Mouse (Mus musculus): Measurements from ENCODE around the gene Lrmda. TPM values are rescaled to one million over a fixed set of nuclear protein-coding genes. Genes with fewer than 3 reads are reported as not detected.

Lrmda gene
- total RNA-seq, 2 experiments from 2014 or later: 6.8 to 9.1 TPM

DNA sequence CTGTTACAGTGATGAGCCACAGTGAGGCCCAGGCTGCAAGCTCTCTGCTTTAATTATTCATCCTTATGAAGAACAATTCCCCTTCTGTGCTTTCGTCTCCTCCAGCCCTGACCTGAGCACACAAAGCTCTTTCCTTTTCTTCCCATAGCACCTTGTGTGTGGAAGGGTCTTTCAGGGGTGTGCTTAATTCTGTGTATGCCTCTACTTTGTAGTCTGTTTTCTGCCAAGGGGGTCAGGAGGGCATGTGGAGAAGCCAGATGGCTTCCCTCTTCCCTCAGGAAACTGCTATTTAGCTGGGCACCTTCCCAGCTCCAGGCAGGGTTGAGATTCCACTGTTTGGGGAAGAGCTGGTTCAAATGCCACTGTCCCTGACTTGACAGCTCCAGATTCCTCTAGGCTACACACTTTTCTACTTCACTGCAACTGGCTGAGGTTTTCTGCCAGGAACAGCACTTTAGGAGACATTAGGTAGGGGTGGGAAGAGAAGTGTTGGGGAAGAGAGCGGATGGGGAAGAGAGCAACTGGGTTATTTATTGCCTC is 995.3 kb downstream of the Lrmda start:
- no peak for DNase-seq (ENCODE audit: low spot score in 2 of 2)

DNA sequence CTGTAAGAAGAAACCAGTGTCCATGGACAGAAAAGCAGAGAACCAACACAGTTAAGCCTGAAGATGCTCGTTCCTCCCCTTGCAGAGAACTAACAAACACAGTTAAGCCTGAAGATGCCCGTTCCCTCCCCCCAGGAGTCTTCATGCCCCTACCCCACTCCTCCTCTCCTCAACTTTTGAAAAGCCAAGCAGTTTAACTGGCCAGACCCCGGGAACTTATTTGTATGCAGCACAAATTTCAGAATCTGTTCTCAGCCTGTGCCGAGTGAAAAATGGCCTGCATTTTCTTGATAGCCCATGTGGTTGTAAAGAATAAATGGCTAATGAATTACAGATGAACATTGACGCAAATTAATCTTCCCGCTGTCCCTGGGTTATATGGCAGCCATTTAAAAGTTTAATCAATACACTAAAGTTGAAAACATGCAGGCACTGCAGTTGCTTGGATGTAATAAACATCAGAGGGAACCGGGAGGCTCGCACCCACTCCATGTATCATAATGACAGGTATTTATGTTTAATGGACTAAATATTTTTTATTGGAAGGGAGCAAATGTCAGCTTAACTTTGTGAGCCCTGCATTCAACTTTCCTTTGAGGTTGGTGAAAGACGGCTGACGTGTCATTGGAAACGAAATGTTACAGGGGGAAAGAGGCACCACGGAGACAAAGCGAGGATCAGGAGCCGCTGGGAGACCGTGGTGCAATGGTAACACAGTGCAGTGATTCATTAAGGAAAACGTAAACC is 996.0 kb downstream of the Lrmda start:
- no peak for DNase-seq (ENCODE audit: low spot score in 2 of 2)

DNA sequence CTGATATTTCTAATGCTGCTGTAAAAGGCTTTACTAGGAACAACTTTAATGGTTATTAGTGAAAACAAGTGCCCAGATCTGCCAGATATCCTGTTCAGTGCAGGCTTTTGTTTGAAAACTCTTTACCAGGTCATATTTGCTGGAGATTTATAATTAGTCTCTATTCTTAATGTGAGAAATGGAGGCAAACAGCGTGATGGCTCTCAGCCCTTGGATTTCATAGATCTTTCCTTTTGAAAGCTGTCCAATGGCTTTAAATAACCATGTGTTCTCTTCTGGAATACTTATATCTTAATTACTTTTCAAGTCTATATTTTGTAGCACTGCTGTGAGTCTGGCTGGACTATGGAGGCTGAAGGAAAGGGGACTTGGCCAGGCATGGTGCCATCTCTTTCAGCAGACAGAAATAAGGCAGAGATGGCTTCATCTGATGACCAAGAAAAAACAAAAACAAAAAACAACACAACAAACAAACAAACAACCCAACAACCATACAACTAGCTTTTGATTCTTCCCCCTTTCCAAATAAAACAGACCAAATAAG is 996.6 kb downstream of the Lrmda start:
- DNase-seq (ENCODE audit: low spot score in 2 of 2): no peak

DNA sequence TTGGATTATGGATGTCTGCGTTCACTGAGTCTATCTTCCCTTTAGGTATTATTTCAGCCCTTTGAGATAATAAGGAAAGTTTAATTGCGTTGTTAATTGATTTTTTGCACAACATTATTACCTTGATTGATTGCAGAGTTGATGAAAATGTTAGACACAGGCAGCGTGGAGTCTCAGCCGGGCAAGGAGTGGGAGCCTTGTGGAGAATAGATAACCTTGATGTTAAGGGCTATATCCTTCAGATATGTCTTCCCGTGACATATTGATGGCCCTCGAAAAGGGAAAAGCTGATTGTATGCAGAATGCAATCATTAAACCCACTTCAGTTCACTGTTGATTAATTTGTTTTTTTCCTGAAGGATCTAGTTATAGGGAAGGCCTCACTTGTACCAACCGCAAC is 1021.5 kb downstream of the Lrmda start:
- no peak for DNase-seq (ENCODE audit: low spot score in 2 of 2)

DNA sequence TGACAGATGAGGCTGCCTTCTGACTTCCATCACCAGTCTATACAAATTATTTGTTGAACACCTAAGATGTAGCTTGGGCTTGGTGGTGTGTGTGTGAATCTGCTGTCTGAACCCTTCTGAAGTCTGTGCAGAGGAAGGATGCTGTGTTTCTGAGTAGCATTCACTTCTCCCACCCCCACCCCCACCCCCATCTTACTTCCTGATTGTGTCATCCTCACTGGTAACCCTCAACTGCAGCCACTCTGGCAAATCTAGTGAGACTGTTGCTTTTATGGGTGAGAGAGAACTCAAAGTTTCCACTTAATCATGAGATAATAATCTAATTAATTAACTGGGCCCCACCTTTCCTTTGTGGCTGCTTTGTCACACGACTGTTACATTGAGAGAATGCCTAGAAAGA is 1025.8 kb downstream of the Lrmda start:
- DNase-seq (ENCODE audit: low spot score in 2 of 2): no peak

DNA sequence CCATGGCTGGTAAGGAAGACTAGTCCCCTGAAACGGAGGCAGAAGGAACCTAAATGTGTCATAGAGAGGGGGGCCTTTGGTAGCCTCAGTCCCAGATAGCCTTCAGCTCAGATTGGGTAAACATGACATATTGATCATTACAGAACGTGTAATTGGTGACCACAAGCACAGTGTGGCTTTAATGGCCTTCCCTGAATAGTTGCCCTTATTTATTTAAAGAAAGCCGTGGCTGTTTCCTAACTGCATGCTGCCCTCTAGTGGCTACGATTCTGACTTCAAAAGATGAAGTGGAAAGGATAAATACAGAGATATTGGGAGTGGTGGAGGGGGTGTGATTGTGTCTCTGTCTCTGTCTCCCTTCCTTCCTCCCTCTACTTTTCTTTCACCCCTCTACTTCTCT is 1026.8 kb downstream of the Lrmda start:
- peak; percentile 69 to 72 for DNase-seq (ENCODE audit: low spot score in 2 of 2)

DNA sequence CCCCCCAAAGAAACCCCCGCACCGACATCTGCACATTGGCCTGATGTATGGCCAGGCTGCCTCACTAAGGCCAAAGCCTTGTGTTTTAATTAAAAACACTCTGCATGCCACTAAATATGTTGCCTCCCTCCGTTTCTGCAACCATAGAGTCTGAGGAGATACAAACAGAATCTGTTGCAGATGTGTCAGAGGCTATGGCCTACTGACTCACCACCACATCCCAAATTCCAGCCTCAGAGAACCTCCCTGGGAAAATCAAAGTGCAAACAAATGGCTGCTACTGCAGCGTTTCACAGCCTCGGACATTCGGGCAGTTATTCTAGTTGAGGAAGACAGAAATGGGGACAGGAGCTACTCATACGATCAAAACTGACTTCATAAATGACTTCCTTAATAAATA is 1031.9 kb downstream of the Lrmda start:
- no peak for DNase-seq (ENCODE audit: low spot score in 2 of 2)

DNA sequence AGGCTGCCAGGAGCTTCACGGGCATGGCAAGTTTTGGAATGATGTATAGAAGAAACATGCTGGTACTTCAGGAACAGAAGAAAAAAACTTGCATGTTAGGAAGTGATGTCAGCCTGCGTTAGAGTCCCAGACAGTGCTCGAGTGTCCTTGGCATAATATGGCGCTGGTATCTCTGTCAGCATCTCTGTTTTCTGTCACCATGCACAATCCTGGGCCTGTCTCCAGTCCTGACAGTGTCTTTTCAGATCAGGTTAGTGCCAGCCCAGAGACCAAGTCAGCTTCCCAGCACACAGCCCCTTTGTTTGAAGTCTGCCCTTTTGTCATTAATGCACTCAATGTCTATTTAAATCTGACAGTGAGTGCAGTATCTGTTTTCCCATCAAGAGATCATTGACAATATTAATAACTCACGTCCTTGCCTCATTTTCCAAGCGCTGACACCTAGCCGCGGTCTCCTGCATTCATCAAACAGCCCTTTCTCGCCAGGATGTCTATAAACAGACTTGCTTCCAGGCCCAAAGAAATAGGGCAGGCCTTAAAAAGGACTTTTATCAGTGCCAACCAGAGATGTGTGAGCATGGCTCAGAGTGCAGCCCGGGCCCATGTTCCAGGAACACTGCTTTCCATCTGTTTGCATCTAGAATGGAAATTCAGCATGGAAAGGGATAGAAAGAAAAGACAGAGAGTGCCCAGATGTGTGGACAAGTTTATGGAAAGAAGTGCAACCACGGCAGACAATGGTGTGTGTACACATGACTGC is 1033.5 kb downstream of the Lrmda start:
- DNase-seq (ENCODE audit: low spot score in 2 of 2): no peak

DNA sequence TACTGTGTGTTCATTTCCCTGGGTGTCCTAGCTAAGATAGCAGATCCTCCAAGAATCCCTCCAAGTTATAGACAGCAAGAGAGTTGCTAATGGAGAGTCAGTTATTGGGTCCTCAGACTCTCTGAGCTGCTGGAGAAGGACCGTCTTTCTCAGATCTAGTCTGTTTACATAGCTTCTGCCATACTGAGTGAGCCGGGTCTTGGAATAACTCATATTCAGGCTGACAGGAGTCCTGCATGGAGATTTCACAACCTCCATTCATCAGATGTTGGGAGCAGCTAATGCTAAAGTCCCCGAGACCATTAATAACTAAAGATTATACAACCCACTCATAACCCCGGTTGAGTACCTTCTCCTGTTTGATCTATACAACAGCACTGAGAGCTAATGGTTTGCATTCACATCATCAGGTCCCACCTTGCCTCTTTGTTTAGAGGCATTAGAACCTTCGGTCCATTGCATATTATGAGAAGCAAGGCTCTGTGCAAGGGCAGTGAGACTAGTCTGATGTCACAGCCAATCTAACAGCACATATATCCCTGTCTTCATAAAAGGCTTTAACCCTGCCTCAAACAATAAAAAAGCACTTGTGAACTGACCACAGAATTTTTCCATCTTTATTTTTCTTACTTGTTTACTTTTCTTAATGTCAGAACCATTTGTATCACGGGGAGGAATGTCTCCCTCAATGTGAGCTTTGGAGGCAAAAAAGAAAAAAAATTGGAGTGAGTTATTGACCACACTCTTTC is 1037.9 kb downstream of the Lrmda start:
- no peak for DNase-seq (ENCODE audit: low spot score in 2 of 2)

DNA sequence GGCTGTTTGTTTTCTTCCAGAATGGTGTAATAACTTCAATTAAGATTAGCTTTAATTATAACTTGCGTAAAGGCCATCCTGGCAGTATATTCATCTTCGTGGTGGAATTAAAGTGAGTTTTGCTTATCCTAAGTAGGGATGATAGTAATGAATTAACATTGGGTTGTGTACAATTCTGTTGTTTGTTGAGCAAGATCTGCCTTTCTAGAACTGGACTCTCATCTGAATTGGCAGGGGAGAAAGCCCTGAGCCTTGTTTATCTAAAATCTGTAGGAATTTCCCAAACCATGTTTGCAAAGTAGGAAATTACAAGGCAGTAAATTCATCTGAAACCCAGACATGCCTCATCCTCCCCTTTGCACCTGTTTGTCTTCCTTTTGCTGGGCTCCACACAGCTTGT is 1038.5 kb downstream of the Lrmda start:
- DNase-seq (ENCODE audit: low spot score in 2 of 2): no peak

DNA sequence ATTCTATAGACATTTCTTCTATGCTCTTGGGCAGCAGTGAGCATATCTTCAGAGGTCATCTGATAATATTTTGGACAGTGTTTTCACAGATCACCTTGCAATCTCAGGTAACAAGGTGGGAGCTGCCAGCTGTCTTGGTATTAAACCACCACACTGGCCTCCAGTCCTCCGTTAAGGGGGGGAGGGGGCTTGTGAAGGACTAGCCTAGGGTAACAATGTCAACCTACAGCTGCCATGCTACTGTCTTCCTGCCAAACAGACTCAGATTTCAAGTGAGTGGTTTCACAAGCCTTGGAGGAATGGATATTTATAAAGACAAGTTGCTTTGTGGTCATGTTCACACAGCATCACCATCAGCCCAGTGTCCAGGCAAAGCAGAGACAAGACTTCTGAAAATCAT is 1059.2 kb downstream of the Lrmda start:
- no peak for DNase-seq (ENCODE audit: low spot score in 2 of 2)

DNA sequence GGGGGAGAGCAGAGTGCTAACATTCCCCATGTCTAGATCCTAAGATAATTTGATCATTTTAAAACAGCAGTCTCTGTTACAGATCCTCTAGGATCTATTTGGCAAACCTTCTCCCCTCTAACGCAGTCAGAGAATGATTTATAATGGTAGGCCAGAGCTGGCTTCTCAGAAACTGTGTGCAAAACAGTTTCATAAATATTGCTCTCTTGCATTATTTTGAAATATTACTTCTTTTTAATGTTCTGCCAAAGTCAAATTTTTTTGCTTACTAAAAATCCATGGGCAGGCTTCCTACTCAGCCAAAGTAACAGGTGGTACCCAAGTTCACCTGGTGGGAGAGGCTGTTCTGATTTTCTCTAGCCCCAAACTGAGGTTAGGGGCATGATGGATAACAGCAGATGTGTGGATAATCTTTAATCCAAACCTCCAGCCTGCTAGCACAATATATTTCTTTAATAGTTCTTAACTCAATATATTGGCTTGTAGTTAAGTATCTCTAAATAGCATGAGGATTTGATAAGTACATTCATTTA is 1064.8 kb downstream of the Lrmda start:
- no peak for DNase-seq (ENCODE audit: low spot score in 2 of 2)

DNA sequence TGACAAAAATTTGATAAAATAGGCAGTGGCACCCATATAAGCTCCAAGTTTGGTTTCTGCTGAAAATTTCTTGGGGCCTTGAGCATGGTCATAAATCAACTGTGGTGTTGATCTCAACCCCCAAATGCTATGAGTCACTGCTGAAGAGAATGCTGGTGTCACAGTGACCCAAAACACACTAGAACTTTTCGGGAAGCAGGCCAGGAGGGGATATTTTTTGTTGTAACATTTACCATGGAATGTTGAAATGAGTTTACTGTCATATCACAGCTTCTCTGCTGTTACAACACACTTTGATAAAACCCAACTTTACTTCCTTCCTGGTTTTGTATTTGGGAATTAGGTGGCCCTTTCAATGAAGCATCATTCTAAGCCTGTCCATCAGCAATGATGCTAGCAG is 1065.3 kb downstream of the Lrmda start:
- DNase-seq (ENCODE audit: low spot score in 2 of 2): peak in 1 of 2 experiments; percentile 54

DNA sequence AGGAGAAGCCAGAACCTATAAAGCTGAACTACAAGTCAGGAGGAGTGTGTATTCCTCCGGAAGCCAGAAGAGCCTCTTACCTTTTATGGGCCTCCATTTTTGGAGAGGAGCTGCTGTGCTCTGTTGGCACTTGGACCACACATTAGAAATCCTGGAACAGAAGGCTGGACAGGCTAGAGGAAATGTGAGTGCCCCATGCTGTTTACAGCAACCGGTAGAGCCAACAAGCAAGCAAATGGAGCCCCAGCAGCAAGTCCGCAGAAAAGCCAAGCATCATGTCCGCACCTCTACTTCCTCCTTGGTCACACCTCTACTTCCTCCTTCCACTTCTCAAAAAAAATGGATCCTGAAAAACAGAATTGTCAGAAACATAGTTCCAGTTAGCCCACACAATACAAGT is 1073.8 kb downstream of the Lrmda start:
- no peak for DNase-seq (ENCODE audit: low spot score in 2 of 2)

DNA sequence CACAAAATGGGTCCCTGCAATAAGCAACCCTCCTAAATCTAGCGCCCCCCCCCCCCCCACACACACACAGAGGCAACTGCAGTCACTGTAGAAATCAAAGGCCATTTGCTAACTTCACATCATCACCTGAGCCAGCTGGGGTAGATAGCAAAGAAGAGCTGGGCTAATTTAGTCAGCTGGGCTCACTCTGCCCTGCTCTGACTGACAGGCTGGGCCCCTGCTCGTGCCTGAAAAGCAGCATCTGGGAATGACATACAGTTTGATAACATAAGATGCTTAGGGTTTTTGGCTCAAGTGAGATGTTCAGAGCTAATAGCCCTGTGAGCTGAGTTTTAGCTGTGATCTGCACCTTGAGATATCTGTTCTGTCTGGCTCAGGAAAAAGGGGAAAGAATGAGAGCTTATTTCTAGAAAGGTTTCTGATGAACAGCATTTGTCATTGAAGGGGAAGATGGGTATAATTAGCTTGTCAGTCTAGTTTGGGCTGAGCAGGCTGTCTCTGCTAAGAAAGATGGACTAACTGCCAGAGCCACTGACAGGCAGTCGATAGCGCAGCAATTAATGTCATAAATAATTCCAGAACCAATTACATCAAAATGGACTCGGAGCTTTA is 1075.1 kb downstream of the Lrmda start:
- no peak for DNase-seq (ENCODE audit: low spot score in 2 of 2)

DNA sequence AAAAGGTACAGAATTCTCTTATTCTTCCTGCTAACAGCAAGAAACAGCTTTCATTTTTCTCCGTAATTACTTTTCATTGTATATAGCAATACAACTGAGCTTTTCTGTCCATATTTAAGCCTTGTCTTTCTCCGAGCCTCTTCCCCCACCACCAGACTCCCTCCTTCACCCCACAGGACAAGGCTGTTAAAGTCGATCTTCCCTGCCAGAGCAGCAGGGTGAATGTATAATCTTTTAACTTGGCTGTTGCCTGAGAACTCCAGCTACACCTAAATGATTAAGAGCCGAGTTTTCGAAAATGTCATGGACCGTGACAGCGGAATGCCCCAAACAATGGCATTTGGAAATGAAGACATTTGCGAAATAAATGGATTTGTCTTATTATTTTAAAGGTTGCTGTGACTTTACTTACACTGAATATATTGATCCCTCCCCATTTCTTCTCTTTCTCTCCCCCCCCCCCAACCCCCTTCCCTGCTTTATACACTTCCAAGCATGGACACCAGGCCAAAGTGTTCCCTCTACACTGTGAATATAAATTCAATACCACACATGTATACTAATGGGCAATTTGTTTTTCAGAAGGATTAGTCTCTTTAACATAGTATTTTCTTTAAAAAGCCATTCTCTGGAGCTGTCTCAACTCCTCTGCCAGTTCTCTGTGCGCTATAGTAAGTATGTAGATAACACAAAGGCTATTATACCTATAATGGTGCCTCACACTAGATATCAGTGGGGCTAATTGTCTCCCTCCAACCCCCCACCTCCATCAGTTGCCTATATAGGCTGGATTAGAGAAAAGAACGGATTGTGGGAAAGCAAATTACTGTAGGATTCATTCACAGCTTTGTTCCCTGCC is 1075.9 kb downstream of the Lrmda start:
- DNase-seq (ENCODE audit: low spot score in 2 of 2): no peak

DNA sequence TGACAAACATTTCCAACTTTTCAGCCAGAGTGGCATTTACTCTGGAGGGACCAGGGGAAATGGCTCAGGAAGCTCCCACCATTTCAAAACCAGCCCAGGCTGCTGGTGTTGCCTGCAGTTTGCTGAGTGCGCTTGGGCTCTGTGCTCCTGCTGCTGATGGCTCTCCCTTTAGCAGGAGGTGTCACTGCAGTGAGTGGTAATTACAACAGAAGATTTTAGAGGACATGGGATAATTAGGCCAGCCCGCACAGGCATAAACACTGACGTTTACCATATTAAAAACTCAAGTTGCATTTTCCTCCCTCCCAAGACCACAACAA is 1076.5 kb downstream of the Lrmda start:
- no peak for DNase-seq (ENCODE audit: low spot score in 2 of 2)

DNA sequence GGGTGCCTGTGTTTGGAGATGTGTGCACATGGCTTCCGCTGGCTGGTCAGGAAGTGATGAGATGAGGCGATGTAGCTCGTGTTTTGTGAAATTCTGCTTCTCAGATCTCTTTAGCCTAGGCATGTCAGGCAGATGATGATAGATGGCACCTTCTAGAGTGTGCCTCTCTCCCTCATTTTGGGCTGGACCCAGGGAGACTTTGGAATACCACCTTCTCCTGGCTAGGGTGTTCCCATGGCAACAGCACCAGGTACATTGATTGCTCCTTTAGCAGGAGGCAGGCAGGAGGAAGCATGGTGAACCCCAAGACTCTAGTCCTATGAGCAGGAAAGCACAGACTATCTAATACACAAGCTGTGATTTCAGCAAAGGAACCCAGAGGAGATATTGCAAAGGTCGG is 1076.9 kb downstream of the Lrmda start:
- no peak for DNase-seq (ENCODE audit: low spot score in 2 of 2)
